Mouse (Mus musculus): ENCODE data around the gene Ereg. TPM values are rescaled to one million over a fixed set of nuclear protein-coding genes. Genes with fewer than 3 reads are reported as not detected.

The Ereg gene
- total and polyA plus RNA-seq, 3 experiments: 0.04 to 0.08 (median 0.07) TPM

DNA sequence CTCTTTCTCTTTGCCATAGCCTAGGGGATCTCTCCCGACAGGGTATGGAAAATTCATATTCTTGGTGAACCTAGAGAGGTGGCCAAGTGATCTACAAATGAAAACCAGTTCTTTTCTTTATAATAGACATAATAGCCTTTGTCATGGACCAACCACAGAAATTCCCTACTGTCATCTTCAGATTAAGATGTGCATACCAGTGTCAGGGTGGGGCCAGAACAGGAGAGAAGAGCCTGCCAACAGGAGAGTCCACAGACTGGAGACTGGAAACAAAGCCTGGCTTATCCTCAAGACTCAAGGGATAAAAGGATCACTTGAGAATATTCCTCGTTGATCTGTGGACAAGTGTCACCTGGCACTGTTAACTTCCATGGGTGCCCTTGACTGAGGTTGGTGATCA lies 36.7 kb upstream of the Ereg start:
- H3K79me2 ChIP-seq (replicated peaks; ENCODE audit: control insufficient read depth, insufficient read depth, low read length): no peaks in the 10 kb centered on the region
- H3K36me3 ChIP-seq (ENCODE audit: control insufficient read depth, insufficient read depth, low read length): no peaks in the 10 kb centered on the region
- intact Hi-C loops (cut with DNase I): no loop called here
- H3K4me3 ChIP-seq: no peak overlapping the region
- H3K27ac ChIP-seq: no peak overlapping the region
- no peaks in the 10 kb centered on the region for H3K27me3 ChIP-seq (ENCODE audit: control insufficient read depth, insufficient read depth, low read length)
- 63% methylated on average over 2 of the region's 2 CpGs for WGBS
- TF ChIP-seq POLR2A (IDR thresholded peaks at IDR 0.05; ENCODE audit: insufficient read depth, low read depth, low read length) (no peak), CTCF (IDR thresholded peaks at IDR 0.05) (no peak), EP300 (IDR thresholded peaks at IDR 0.05; ENCODE audit: insufficient read depth, low read depth, low read length) (no peak)
- no peak for DNase-seq
- H3K4me1 ChIP-seq (ENCODE audit: control insufficient read depth, insufficient read depth, low read length): no peaks in the 10 kb centered on the region
- H3K9ac ChIP-seq (ENCODE audit: low read depth, low read length): no peak overlapping the region

DNA sequence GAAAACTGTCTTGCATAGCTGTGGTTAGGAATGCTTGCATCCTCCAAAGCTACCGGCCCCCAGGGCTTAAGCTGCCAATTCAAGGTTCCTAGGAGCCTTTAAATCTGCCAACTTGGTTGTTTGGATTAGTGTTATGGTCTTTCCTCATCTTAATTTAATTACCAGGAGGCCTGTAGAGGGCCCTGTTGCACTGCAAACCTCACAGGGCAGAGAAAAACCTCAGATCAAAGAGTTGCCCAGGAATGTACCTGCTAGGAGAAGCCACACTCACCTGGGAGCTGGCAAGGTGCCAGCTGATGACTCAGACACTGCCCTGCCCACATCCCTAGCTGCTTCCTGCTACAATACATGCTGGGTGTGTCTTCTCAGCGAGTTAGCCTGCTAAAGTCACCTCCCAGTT lies 35.9 kb upstream of the Ereg start:
- H3K9ac ChIP-seq (ENCODE audit: low read depth, low read length): no peak overlapping the region
- intact Hi-C loops (cut with DNase I): no loop called here
- H3K27me3 ChIP-seq (ENCODE audit: control insufficient read depth, insufficient read depth, low read length): no peaks in the 10 kb centered on the region
- H3K4me1 ChIP-seq (ENCODE audit: control insufficient read depth, insufficient read depth, low read length): no peaks in the 10 kb centered on the region
- DNase-seq: peak; percentile 6 to 18
- no peaks in the 10 kb centered on the region for H3K79me2 ChIP-seq (replicated peaks; ENCODE audit: control insufficient read depth, insufficient read depth, low read length)
- no peaks in the 10 kb centered on the region for H3K36me3 ChIP-seq (ENCODE audit: control insufficient read depth, insufficient read depth, low read length)
- 17% methylated on average over 2 of the region's 2 CpGs for WGBS
- H3K27ac ChIP-seq: no peak overlapping the region
- no peak overlapping the region for H3K4me3 ChIP-seq
- TF ChIP-seq POLR2A (IDR thresholded peaks at IDR 0.05; ENCODE audit: insufficient read depth, low read depth, low read length) (no peak), CTCF (IDR thresholded peaks at IDR 0.05) (peak; percentile 10; the same call in 1 of the 2 replicates)

DNA sequence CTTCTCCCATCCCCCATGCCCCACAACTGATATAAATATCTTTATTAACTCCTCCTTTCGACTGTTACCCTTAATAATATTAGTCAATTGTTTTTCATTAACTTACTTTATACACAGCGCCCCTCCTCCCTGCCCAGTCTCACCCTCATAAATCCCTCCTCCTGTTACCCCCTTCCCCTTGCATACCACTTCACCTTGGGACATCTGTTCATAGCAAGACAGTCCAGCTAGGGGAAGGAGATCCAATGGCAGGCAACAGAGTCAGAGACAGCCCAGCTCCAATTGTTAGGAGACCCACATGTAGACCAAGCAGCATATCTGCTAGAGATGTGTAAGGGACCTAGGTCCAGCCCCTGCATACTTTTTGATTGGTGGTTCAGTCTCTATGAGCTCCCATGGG lies 35.5 kb upstream of the Ereg start:
- Histone ChIP-seq H3K27ac (no peak overlapping the region), H3K4me1 (ENCODE audit: control insufficient read depth, insufficient read depth, low read length) (no peaks in the 10 kb centered on the region), H3K79me2 (replicated peaks; ENCODE audit: control insufficient read depth, insufficient read depth, low read length) (no peaks in the 10 kb centered on the region), H3K4me3 (no peak overlapping the region), H3K36me3 (ENCODE audit: control insufficient read depth, insufficient read depth, low read length) (no peaks in the 10 kb centered on the region), H3K27me3 (ENCODE audit: control insufficient read depth, insufficient read depth, low read length) (no peaks in the 10 kb centered on the region), H3K9ac (ENCODE audit: low read depth, low read length) (no peak overlapping the region)
- TF ChIP-seq EP300 (IDR thresholded peaks at IDR 0.05; ENCODE audit: insufficient read depth, low read depth, low read length): no peak
- no peak for TF ChIP-seq POLR2A (IDR thresholded peaks at IDR 0.05; ENCODE audit: insufficient read depth, low read depth, low read length)
- no peak for TF ChIP-seq CTCF (IDR thresholded peaks at IDR 0.05)
- DNase-seq: no peak
- intact Hi-C loops (cut with DNase I): no loop called here
- 74% methylated on average over 2 of the region's 2 CpGs for WGBS

DNA sequence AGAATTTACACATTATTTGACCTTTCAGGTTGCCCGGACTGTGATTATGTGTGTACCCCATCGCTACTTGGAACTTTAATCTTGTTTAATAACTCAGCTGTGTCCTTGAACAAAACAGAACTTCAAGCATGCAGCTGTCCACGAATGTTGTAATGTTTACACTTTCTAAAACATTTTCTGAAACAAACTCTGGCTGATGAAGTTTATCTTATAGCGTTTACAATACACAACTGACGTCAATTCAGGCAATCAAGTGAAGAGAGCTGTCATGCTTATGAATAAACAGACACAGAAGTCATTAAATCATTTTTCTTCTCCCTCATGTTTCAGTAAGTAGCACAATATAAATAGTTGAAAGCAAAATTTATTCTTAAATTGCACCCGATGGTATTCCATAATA lies 26.4 kb upstream of the Ereg start:
- WGBS: 81% methylated on average over 6 of the region's 6 CpGs
- no peak for TF ChIP-seq EP300 (IDR thresholded peaks at IDR 0.05; ENCODE audit: insufficient read depth, low read depth, low read length)
- TF ChIP-seq CTCF (IDR thresholded peaks at IDR 0.05): no peak
- no peak for TF ChIP-seq POLR2A (IDR thresholded peaks at IDR 0.05; ENCODE audit: insufficient read depth, low read depth, low read length)
- no peaks in the 10 kb centered on the region for H3K36me3 ChIP-seq (ENCODE audit: control insufficient read depth, insufficient read depth, low read length)

DNA sequence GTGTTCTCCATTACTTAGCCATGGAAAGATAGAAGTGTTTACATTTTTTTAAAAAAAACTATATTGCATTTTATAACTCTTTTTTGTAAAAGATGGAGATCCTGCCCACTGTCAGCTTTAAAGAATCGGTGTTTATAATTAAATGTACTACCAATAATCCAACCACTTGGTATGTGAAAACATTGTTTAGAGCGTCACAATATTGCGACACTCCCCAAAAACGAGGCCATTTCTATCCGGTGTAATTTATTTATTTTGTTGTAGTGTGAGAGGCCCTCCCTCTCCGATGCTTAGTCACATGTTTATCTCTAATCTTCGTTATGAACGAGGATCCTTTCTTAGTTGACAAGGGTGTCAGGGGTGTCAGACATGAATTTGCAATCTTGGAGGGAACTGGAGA lies 26.0 kb upstream of the Ereg start:
- Histone ChIP-seq H3K27me3 (ENCODE audit: control insufficient read depth, insufficient read depth, low read length) (no peaks in the 10 kb centered on the region), H3K36me3 (ENCODE audit: control insufficient read depth, insufficient read depth, low read length) (no peaks in the 10 kb centered on the region), H3K4me3 (no peak overlapping the region), H3K79me2 (replicated peaks; ENCODE audit: control insufficient read depth, insufficient read depth, low read length) (no peaks in the 10 kb centered on the region), H3K4me1 (ENCODE audit: control insufficient read depth, insufficient read depth, low read length) (no peaks in the 10 kb centered on the region), H3K9ac (ENCODE audit: low read depth, low read length) (no peak overlapping the region), H3K27ac (no peak overlapping the region)
- TF ChIP-seq EP300 (IDR thresholded peaks at IDR 0.05; ENCODE audit: insufficient read depth, low read depth, low read length) (no peak), CTCF (IDR thresholded peaks at IDR 0.05) (no peak), POLR2A (IDR thresholded peaks at IDR 0.05; ENCODE audit: insufficient read depth, low read depth, low read length) (no peak)
- intact Hi-C loops (cut with DNase I): no loop called here
- DNase-seq: no peak
- WGBS: 75% methylated on average over 8 of the region's 8 CpGs

More for the DNA sequence above, 26.4 kb upstream of the Ereg start:
- no peaks in the 10 kb centered on the region for H3K27me3 ChIP-seq (ENCODE audit: control insufficient read depth, insufficient read depth, low read length)
- no peak overlapping the region for H3K4me3 ChIP-seq
- no peak overlapping the region for H3K9ac ChIP-seq (ENCODE audit: low read depth, low read length)
- DNase-seq: no peak
- no peaks in the 10 kb centered on the region for H3K79me2 ChIP-seq (replicated peaks; ENCODE audit: control insufficient read depth, insufficient read depth, low read length)
- H3K4me1 ChIP-seq (ENCODE audit: control insufficient read depth, insufficient read depth, low read length): no peaks in the 10 kb centered on the region
- intact Hi-C loops (cut with DNase I): no loop called here
- H3K27ac ChIP-seq: no peak overlapping the region

DNA sequence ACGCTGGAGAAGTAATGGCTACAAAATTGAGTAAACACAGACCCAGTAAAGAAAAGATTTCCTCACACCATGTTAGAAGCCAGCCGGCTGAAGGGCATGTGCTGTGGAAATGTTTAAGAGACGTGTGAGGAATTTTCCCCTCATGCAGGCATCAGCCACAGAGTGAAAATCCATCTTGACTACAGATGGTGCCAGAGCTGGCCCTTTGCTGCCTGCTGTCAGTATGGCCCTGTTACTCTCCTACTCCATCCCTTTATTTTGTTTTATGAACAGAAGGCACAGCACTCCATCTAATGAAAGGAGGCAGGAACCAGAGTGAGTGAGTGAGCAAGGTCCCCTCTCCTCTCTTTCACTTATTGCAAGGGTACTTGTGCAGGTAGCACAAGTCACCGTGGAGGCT lies 2.1 kb upstream of the Ereg start:
- 73% methylated on average over 4 of the region's 4 CpGs for WGBS
- intact Hi-C loops (cut with DNase I): no loop called here
- TF ChIP-seq EP300 (IDR thresholded peaks at IDR 0.05; ENCODE audit: insufficient read depth, low read depth, low read length): no peak
- TF ChIP-seq POLR2A (IDR thresholded peaks at IDR 0.05; ENCODE audit: insufficient read depth, low read depth, low read length): no peak
- TF ChIP-seq CTCF (IDR thresholded peaks at IDR 0.05): no peak

More for the DNA sequence above, 2.1 kb upstream of the Ereg start:
- no peak for DNase-seq
- no peaks in the 10 kb centered on the region for H3K36me3 ChIP-seq (ENCODE audit: control insufficient read depth, insufficient read depth, low read length)
- no peaks in the 10 kb centered on the region for H3K79me2 ChIP-seq (replicated peaks; ENCODE audit: control insufficient read depth, insufficient read depth, low read length)
- H3K27me3 ChIP-seq (ENCODE audit: control insufficient read depth, insufficient read depth, low read length): no peaks in the 10 kb centered on the region; the same call in 1 of the 2 replicates
- no peaks in the 10 kb centered on the region for H3K4me1 ChIP-seq (ENCODE audit: control insufficient read depth, insufficient read depth, low read length)
- no peak overlapping the region for H3K9ac ChIP-seq (ENCODE audit: low read depth, low read length)
- no peak overlapping the region for H3K27ac ChIP-seq
- H3K4me3 ChIP-seq: no peak overlapping the region

Measured in heart, adult 2 months (tissue).